Mouse (Mus musculus): ENCODE data around the gene Meox1. TPM values are rescaled to one million over a fixed set of nuclear protein-coding genes. Genes with fewer than 3 reads are reported as not detected.

Gene Meox1
- polyA plus RNA-seq, 1 experiment: not detected

GRCm38 (mm10) chr11:101908777-101909176, 14.6 kb upstream of the Meox1 start:
- Histone ChIP-seq H3K27me3 (ENCODE audit: control insufficient read depth) (peaks cover 3% of the 10 kb centered on the region), H3K4me1 (ENCODE audit: control insufficient read depth) (no peaks in the 10 kb centered on the region), H3K9me3 (ENCODE audit: control insufficient read depth, low read length) (no peaks in the 10 kb centered on the region), H3K4me3 (replicated peaks) (no peak overlapping the region), H3K36me3 (ENCODE audit: control insufficient read depth) (no peaks in the 10 kb centered on the region)
- TF ChIP-seq TAL1 (IDR thresholded peaks at IDR 0.05; ENCODE audit: low read length): no peak
- no peak for TF ChIP-seq GATA1 (IDR thresholded peaks at IDR 0.05; ENCODE audit: low read length)

GRCm38 (mm10) chr11:101905115-101905514, 10.9 kb upstream of the Meox1 start:
- TF ChIP-seq GATA1 (IDR thresholded peaks at IDR 0.05; ENCODE audit: low read length): no peak
- TF ChIP-seq TAL1 (IDR thresholded peaks at IDR 0.05; ENCODE audit: low read length): no peak
- Histone ChIP-seq H3K4me3 (replicated peaks) (no peak overlapping the region), H3K4me1 (ENCODE audit: control insufficient read depth) (no peaks in the 10 kb centered on the region), H3K27me3 (ENCODE audit: control insufficient read depth) (peaks cover 3% of the 10 kb centered on the region; the same call in 1 of the 2 replicates), H3K9me3 (ENCODE audit: control insufficient read depth, low read length) (no peaks in the 10 kb centered on the region), H3K36me3 (ENCODE audit: control insufficient read depth) (no peaks in the 10 kb centered on the region)

GRCm38 (mm10) chr11:101901309-101901708, 7.1 kb upstream of the Meox1 start:
- Histone ChIP-seq H3K4me1 (ENCODE audit: control insufficient read depth) (no peaks in the 10 kb centered on the region), H3K36me3 (ENCODE audit: control insufficient read depth) (no peaks in the 10 kb centered on the region), H3K27me3 (ENCODE audit: control insufficient read depth) (peaks cover 3% of the 10 kb centered on the region; the same call in 1 of the 2 replicates), H3K4me3 (replicated peaks) (no peak overlapping the region), H3K9me3 (ENCODE audit: control insufficient read depth, low read length) (no peaks in the 10 kb centered on the region)
- TF ChIP-seq TAL1 (IDR thresholded peaks at IDR 0.05; ENCODE audit: low read length): no peak
- TF ChIP-seq GATA1 (IDR thresholded peaks at IDR 0.05; ENCODE audit: low read length): no peak

GRCm38 (mm10) chr11:101898328-101898727, 4.2 kb upstream of the Meox1 start:
- no peaks in the 10 kb centered on the region for H3K9me3 ChIP-seq (ENCODE audit: control insufficient read depth, low read length)
- TF ChIP-seq TAL1 (IDR thresholded peaks at IDR 0.05; ENCODE audit: low read length) (no peak), GATA1 (IDR thresholded peaks at IDR 0.05; ENCODE audit: low read length) (no peak)
- no peaks in the 10 kb centered on the region for H3K4me1 ChIP-seq (ENCODE audit: control insufficient read depth)
- no peak overlapping the region for H3K4me3 ChIP-seq (replicated peaks)
- no peaks in the 10 kb centered on the region for H3K36me3 ChIP-seq (ENCODE audit: control insufficient read depth)
- peaks cover 22% of the 10 kb centered on the region for H3K27me3 ChIP-seq (ENCODE audit: control insufficient read depth)

- no peaks in the 10 kb centered on the region for H3K9me3 ChIP-seq (ENCODE audit: control insufficient read depth, low read length)
- H3K4me1 ChIP-seq (ENCODE audit: control insufficient read depth): no peaks in the 10 kb centered on the region
- no peak for TF ChIP-seq GATA1 (IDR thresholded peaks at IDR 0.05; ENCODE audit: low read length)
- TF ChIP-seq TAL1 (IDR thresholded peaks at IDR 0.05; ENCODE audit: low read length): no peak
- H3K27me3 ChIP-seq (ENCODE audit: control insufficient read depth): peaks cover 36% of the 10 kb centered on the region
- H3K36me3 ChIP-seq (ENCODE audit: control insufficient read depth): no peaks in the 10 kb centered on the region
- no peak overlapping the region for H3K4me3 ChIP-seq (replicated peaks)
These were observed 2.6 kb upstream of the Meox1 start for GRCm38 (mm10) chr11:101896546-101897361.

- H3K4me3 ChIP-seq (replicated peaks): no peak overlapping the region
- H3K36me3 ChIP-seq (ENCODE audit: control insufficient read depth): no peaks in the 10 kb centered on the region
- peaks cover 57% of the 10 kb centered on the region for H3K27me3 ChIP-seq (ENCODE audit: control insufficient read depth)
- TF ChIP-seq TAL1 (IDR thresholded peaks at IDR 0.05; ENCODE audit: low read length): no peak
- TF ChIP-seq GATA1 (IDR thresholded peaks at IDR 0.05; ENCODE audit: low read length): no peak
- no peaks in the 10 kb centered on the region for H3K9me3 ChIP-seq (ENCODE audit: control insufficient read depth, low read length)
- H3K4me1 ChIP-seq (ENCODE audit: control insufficient read depth): no peaks in the 10 kb centered on the region
These were observed 614 bp downstream of the Meox1 start for GRCm38 (mm10) chr11:101893560-101893959.

GRCm38 (mm10) chr11:101891451-101891850, 2.7 kb downstream of the Meox1 start:
- no peak for TF ChIP-seq GATA1 (IDR thresholded peaks at IDR 0.05; ENCODE audit: low read length)
- TF ChIP-seq TAL1 (IDR thresholded peaks at IDR 0.05; ENCODE audit: low read length): no peak
- H3K4me1 ChIP-seq (ENCODE audit: control insufficient read depth): no peaks in the 10 kb centered on the region
- no peaks in the 10 kb centered on the region for H3K36me3 ChIP-seq (ENCODE audit: control insufficient read depth)
- H3K4me3 ChIP-seq (replicated peaks): no peak overlapping the region
- H3K27me3 ChIP-seq (ENCODE audit: control insufficient read depth): peaks cover 59% of the 10 kb centered on the region
- no peaks in the 10 kb centered on the region for H3K9me3 ChIP-seq (ENCODE audit: control insufficient read depth, low read length)

GRCm38 (mm10) chr11:101889781-101890180, 4.4 kb downstream of the Meox1 start:
- H3K9me3 ChIP-seq (ENCODE audit: control insufficient read depth, low read length): no peaks in the 10 kb centered on the region
- no peak overlapping the region for H3K4me3 ChIP-seq (replicated peaks)
- no peak for TF ChIP-seq GATA1 (IDR thresholded peaks at IDR 0.05; ENCODE audit: low read length)
- TF ChIP-seq TAL1 (IDR thresholded peaks at IDR 0.05; ENCODE audit: low read length): no peak
- no peaks in the 10 kb centered on the region for H3K36me3 ChIP-seq (ENCODE audit: control insufficient read depth)
- H3K4me1 ChIP-seq (ENCODE audit: control insufficient read depth): no peaks in the 10 kb centered on the region
- peaks cover 68% of the 10 kb centered on the region for H3K27me3 ChIP-seq (ENCODE audit: control insufficient read depth)

GRCm38 (mm10) chr11:101888820-101889219, 5.4 kb downstream of the Meox1 start:
- no peak for TF ChIP-seq TAL1 (IDR thresholded peaks at IDR 0.05; ENCODE audit: low read length)
- Histone ChIP-seq H3K9me3 (ENCODE audit: control insufficient read depth, low read length) (no peaks in the 10 kb centered on the region), H3K36me3 (ENCODE audit: control insufficient read depth) (no peaks in the 10 kb centered on the region), H3K4me1 (ENCODE audit: control insufficient read depth) (no peaks in the 10 kb centered on the region), H3K27me3 (ENCODE audit: control insufficient read depth) (peaks cover 63% of the 10 kb centered on the region), H3K4me3 (replicated peaks) (no peak overlapping the region)

Measured in erythroblast, embryonic 14.5 days (primary cell).